Mouse (Mus musculus): ENCODE measurements at regions not wholly inside any gene's neighbourhood (a gene's known extent, or its start where the extent isn't known, plus 50 kb on each side); places are given as distances from the start of the nearest gene placed in this dataset.

- no peak for DNase-seq (ENCODE audit: low read depth, low spot score)
These were observed 86.8 kb upstream of the Gm15217 start for GRCm38 (mm10) chr14:46292398-46292797.

GRCm38 (mm10) chr14:46296275-46296674 lies 82.9 kb upstream of the Gm15217 start:
- DNase-seq (ENCODE audit: low read depth, low spot score), result no peak

GRCm38 (mm10) chr14:46300546-46300945 lies 78.7 kb upstream of the Gm15217 start:
- DNase-seq (ENCODE audit: low read depth, low spot score), result no peak

DNA sequence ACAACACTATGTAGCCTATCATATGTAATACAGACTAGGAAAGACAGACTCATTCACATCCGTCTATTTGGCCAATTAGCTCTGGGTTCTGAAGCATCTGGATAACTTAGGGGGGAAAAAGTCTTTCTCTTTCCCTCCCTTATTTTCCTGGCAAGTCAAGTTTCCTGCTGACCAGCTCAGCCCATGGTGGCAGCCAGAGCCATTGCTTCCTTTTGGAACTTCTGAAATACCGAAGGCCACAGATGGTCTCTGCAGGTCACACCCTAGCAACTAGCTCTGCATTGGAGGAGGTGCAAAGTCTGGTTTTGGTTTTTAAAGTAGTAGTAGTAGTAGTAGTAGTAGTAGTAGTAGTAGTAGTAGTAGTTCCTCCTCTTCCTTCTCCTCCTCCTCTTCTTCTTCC lies 76.6 kb upstream of the Gm15217 start:
- DNase-seq (ENCODE audit: low read depth, low spot score), result no peak

DNA sequence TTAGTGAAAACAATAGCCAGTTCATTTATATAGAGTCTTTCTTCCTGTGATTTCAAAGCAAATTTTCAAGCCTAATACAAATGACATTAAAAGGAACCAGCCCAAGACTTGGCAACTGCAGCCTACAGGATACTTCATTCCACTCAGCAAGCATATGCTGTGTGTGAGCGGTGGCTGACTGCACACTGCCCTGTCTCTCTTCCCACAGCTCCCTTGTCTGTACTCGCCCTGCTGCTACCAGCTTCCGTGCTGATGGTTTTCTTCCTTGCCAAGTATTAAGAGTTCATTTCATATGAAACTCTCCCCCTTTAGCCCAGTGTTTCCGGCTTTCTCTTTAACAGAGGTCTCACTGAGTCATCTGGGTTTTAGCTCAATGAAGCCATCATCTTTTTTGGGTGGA lies 73.9 kb upstream of the Gm15217 start:
- no peak for DNase-seq (ENCODE audit: low read depth, low spot score)

DNA sequence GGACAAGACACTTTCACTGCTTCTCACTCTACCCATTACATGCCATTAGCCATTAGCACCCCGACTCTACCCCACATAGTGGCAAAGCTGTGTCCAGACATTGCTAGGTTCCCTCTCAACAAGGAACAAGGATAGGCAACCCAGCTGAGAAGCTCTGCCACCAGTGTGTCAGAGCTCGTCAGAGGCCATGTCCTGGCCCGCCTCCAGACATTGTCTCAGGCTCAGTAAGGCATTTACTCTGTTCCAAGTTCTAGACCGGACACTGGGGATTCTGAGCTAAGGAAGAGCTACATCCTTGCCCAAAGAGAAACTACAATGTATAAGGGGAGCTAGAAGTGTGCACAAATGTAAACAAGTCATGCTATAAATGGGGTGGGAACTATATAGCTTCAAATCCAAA lies 66.2 kb upstream of the Gm15217 start:
- no peak for DNase-seq (ENCODE audit: low read depth, low spot score)

GRCm38 (mm10) chr14:46316521-46316920 lies 62.7 kb upstream of the Gm15217 start:
- DNase-seq (ENCODE audit: low read depth, low spot score), result no peak

GRCm38 (mm10) chr14:46317406-46318045 lies 61.7 kb upstream of the Gm15217 start:
- no peak for DNase-seq (ENCODE audit: low read depth, low spot score)

- no peak for DNase-seq (ENCODE audit: low read depth, low spot score)
These were observed 51.1 kb upstream of the Gm15217 start for GRCm38 (mm10) chr14:46328064-46328463.

All from CD4-positive, CD25-positive, alpha-beta regulatory T cell, adult 2 months (primary cell).